Mouse (Mus musculus) CH12F3 (cell line): ENCODE measurements at regions not wholly inside any gene's neighbourhood (a gene's known extent, or its start where the extent isn't known, plus 50 kb on each side); places are given as distances from the start of the nearest gene placed in this dataset.

Experiments
- in situ Hi-C: fragments of 300-500 bp; cut with MboI; formaldehyde crosslinking; loops from 2 replicates; pipeline ENCODE4 v1.14.3; 2020; ENCODE audit warnings: low sequenced_read_pairs

DNA sequence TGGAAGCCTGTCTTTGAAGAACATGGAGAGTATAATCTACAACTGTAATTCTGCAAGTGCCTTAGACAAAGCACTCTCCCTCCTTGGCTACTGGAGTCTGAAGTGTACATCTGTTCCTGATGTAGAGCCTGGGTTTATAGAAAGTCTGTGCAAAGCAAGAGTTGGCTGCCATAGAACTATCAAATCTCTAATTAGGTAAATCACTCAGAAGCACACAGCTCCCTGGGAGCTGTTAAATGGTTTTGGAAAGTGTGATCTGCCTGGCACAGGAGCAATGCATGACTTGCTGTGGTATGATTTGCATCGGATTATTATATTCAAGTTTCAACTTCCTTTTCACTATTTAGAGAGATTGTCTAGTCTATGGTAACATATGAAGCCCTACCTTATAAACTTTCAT is 230.9 kb downstream of the Trib2 start:
- in situ Hi-C loops, result no loop called here

DNA sequence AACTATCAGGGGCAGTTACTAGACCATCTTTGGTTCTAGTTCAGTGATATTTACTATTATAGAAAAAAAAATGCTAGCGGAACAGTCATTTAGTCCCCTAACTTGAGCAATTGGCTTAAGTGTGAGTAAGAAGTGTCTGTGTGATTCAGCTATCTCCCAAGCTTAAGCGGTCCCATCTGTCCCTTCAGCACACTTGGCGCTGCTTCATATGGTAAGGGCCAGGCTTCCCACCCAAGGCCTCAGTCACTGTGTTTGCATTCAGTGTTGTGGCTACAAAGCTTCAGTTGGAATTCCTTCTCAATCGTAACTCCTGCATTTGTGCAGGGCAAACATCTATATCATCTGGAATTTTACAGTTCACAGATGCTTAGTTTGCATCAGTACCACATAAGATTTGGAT is 232.0 kb downstream of the Trib2 start:
- in situ Hi-C loops, result no loop called here

DNA sequence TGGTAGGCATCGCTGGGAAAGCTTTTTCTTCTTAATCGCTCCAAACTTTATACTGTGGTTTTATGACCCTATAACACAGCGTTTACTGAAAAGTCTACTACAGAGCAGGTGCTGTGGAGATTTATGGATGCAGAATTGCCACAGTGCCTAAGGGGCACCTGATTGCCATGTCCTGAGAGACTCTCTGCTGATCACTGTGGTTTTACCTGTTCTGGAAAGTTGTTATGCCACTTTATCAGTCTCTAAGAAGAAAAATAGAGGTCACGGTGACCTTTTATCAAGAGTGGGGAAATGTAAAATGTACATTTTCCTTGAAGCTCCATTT is 250.0 kb downstream of the Trib2 start:
- in situ Hi-C loops, result no loop called here

DNA sequence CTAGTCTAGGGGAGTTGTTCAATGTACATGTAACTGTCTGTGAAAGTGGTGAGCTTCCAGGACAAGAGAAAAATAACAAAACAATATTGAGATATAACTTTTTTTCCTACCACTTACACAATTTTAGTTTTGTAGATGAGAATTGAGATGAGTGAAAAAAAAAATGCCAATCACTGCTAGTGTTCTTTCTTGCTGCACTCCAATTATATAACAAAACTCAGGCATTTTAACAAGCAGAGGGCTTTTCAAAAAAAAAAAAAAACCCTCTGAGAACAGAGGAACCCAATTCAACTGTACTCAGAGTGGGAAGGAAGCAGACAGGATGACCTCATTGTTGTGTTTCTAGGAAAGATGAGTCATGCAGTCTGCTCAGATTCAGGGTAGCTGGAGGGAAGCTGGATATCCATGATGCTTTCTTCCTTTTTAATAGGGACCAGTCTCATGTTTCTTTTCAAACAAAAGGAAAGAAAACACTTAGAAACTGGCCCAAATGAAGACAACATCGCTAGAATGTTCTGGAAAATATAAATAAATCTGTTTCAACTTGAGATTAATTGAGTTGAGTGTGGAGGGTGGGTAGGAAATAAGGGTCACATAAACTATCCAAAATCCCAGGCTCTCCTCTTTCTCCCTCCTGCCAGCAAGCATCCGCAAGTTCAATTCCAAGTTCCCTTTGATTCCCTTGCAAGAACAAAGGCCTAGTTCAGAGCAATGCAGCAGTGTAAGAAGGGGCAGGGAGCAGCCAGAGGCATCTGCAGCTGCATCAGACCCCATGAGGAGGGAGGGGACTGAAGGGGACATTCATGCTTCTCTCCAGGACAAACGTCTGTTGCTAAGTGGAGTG is 250.6 kb downstream of the Trib2 start:
- in situ Hi-C loops, result no loop called here

DNA sequence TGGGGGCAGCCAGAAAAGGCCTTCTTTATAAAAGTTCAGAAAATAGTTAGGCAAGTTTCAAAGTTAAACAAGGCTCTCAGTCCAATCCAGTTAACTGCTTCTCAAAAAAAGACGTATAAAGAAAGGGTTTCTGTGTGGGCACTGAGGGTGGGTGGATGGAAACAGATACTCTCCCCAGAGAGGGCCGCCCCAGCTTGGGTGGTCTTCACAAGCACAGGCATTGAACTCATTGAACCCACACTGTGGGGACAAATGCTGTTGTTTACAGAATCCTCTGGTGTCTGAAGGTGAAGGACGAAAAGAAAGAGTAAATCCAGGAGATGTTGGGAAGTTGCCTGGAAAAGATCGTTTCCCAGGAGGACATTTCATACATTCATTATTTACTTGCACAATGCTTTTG is 253.9 kb downstream of the Trib2 start:
- in situ Hi-C loops, result no loop called here

DNA sequence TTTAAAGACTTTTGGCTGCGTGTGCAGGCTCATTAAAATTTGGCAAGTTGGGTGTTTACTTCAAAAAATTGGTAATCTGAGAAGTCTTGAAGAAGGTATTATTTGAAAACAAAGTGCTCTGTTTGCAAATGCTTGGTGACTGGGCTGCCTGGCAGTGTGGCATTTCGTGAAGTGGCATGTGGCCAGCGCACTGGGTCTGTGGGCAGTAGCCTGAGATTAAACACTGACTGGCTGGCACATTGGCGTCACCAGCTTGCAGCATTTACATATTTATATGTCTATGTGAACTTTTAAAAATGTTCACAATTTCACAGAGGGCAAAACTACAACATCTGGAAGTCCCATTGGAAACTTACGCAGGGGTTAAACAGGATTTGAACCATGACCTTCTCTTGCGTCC is 261.3 kb downstream of the Trib2 start:
- in situ Hi-C loops, result no loop called here

DNA sequence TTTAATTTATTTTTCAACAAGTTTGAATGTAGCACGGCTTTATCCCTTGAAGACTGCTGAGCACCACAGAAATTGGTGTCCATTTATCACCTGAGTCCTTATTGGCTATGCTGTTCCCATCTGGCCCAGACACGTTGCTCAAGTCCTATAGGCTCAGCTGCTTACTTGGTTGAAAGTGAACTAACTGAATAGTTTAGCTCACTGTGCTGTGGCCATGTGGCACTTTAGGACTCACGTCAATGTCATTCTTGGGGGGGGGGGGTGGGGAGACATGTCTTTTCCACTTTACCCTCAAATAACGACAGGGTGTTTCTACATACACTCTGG is 263.1 kb downstream of the Trib2 start:
- in situ Hi-C loops, result no loop called here

DNA sequence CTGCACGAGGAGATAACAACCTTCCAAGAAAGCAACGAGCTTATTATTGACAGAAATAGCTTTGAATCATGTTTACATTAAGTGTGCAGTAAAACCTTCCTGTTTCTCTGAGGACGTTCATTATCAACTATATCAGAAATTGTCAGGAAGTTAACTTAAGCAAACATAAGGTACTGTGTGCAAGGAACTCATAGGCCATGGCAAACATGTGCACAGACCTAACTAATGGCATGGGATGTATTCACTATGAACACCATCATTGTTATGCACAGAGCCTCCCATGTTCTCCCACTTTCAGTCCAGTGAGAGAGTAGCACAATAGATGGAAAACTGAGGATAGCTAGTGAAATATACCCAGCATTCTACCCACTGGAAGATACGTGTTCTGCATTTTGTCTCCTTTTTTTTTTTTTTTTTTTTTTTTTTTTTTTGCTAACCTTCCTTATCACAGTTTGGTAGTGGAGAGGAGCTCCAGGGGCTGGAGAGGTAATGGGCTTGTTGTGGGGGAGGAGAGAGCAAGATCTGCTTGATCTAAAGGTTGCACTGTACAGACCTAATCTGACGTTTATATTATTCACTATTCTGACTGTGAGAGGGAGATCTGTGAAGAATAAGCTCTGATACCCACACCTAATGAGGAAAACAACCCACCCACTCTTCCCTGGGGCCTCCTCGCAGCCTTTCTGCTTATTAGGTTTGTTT is 263.6 kb downstream of the Trib2 start:
- in situ Hi-C loops, result no loop called here

DNA sequence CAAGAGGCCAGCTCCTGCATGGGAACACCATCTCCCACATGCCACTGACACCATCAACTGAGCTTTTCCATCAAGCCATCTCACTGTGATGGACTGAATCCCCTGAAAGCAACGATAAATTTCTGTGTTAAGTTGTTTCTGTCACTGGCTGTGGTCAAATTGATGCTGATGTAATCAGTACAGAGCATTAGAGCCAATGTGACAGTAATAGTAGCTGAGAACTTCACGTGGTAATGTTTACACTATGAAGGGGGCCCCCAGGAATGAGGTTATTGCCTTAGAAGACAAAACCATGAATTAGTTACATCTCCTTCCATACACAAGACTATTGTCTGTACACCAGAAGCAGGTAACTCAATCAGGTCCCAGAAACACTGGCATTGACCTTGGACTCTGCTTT is 264.5 kb downstream of the Trib2 start:
- in situ Hi-C loops, result no loop called here

DNA sequence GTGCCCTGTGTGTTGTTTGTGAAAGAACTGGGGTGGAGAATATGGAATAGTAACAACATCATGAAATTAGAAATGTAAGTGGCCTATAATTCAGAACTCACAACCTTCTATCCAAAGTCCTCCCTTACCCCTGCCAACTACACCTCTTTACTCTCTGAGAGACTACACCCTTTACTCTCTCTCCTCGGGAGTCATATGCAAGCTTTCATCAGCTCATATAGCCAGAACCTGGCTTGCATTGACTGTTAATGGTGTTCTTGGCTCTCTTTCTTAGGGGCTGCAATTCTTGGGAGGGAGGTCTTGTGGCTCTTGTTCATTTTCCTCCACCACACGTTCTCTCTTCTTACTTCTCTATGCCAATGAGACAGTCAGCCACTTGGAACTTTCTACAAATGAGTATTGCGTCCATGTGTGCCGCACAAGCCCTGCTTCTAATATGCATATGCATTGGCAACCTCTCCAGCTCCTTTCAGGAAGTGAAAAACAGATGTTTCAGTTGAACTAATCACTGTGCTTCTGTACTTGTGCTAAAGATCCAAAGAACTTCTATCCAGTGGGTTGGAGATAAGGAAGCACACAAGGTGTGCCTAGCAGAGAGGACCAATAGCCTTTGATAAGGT is 265.3 kb downstream of the Trib2 start:
- in situ Hi-C loops, result no loop called here

DNA sequence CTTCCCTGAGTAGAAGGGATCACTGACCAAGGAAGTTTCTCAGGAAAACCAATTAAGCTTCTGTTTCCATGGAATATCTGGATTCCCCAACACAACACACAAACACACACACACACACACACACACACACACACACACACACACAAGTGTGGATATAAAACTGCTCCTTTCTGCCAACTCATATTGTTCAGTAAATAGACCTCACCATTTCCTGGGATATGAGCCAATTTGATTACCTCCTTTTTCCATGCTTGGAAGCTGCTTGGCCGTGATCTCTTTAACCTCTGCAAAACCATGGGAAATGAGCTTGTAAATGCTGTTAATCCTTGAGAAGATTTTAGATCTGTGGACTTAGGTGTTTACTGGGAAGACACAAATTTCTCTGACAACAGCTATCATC is 272.4 kb downstream of the Trib2 start:
- in situ Hi-C loops, result loop anchor here (25.0 kb wide), 4 partner anchors 168 to 843 kb away; no protein-coding TSS in a partner anchor

DNA sequence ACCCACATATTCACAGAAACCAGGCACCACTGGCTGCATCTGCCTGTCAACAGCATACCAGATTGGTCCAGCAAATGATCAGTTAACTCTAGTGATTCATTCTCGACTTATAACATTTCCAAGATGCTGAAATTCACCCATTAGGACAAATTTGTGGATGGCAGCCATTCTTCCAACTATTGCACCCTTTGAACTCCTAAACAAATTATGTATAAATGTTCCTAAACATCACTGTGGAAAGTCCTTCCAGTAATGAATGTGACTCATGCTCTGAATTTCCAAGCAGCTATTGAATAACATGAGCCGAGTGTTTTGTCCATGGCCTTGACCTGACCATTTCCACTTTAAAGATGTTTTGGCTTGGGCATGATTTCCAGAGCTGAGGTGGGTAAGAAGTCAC is 274.2 kb downstream of the Trib2 start:
- in situ Hi-C loops, result loop anchor here (25.0 kb wide), 4 partner anchors 170 to 845 kb away; no protein-coding TSS in a partner anchor

DNA sequence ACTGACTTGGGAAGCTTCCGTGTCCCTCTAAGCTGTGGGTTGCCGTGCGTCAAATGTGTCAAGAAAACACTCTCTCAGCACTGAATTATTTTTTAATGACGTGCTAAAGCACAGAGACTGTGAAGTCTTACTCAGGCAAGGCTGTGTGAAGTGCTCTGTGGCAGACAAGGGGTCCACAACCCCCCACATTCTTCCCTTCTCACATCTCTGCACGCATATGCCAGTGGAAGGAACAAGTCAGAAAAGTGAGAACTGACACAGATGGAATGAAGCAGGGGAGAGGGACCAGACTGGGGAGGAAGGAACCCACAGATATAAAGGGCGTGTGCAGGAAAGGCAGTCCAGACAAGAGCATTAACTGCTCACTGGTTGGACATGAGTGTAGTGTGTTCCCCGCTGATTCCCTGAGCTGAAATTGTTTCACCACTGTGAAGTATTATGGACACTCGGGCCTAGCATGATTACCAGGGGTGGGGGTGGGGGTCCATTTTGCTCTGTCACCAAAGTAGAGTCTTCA is 279.8 kb downstream of the Trib2 start:
- in situ Hi-C loops, result loop anchor here (10.0 to 25.0 kb wide), 6 partner anchors 175 to 998 kb away; partner anchors contain the start of gene Trib2

DNA sequence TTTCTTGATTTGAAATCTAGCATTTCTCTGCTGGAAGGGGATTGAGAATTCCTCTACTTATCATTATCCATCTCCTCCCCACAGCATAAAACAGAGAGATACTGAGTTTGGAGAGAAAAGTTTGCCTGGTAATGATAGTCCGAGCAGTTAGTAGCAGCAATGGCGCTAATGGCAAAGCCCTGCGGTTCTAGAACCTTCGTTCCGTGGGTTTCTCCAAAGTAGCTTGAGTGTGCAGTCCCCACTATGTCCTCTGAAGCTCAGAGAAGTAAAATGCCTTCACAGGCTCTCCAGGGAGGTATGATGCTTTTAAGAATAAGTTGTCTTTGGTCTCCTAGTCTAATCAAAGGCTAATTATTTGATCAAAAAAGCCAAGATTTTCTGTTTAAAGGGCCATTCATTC is 280.5 kb downstream of the Trib2 start:
- in situ Hi-C loops, result loop anchor here (10.0 to 25.0 kb wide), 6 partner anchors 176 to 999 kb away; partner anchors contain the start of gene Trib2

DNA sequence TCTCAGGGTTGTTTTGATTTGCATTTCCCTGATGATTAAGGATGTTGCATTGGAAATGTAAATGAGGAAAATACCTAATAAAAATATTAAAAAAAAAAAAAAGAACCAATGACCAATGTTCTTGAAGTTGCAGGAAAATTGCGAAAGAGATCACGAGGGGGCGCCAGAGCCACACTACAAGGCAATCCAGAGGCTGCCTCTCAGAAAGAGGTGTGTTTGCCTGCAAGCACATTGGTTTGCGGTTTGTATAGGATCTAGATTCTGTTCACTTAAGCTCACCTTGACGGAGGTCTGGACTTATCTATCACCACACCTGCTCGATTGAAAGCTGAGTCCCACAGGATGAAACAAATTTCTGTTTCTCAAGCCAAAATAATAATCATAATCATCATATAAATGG is 280.9 kb downstream of the Trib2 start:
- in situ Hi-C loops, result loop anchor here (10.0 to 25.0 kb wide), 6 partner anchors 176 to 999 kb away; partner anchors contain the start of gene Trib2

DNA sequence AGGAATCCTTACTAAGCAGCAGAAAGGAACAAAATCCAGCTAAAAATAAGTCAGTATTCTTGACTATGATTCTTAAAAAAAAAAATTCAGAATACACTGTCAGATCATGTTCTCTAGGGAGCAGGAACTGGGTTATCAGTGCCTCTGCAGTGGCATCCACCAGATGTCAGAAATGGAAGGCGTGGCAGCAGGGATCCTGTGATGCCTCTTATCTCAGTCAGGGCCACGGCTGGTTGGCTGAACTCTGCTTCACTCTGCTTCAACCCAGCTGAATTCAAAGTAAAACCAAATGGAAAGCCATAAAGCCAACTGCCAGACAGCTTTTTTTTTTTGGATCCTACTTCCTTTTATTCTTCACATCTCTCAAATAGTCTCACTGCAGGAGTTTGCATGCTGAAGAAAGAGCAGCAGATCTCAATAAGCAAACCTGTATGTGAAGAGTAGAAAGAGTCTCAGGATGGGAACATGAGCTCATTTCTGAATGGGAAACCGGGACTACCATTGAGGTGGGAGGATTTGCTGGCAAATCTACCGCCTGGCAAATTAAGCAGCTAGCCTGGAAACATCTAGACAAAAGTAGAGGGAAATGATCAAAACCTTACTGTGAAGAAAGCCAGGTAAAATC is 295.8 kb downstream of the Trib2 start:
- in situ Hi-C loops, result no loop called here

DNA sequence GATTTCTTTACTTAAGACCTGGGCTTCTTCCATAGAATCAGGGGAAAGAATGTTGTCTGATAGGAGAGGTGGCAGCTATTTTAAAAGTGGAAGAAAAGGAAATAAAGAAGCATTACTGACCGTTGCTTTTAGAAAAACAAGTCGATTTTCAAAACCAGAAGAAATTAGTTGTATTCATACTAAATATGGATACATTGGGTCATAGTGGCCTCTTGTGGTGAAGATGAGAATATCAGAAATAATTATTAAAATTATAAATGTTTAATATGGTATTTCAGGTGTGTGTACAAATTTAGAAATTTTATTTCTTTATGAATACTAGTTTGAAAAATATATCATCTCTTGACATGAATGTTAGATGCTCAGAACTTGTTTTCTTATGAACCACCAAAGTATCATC is 304.7 kb downstream of the Trib2 start:
- in situ Hi-C loops, result no loop called here

DNA sequence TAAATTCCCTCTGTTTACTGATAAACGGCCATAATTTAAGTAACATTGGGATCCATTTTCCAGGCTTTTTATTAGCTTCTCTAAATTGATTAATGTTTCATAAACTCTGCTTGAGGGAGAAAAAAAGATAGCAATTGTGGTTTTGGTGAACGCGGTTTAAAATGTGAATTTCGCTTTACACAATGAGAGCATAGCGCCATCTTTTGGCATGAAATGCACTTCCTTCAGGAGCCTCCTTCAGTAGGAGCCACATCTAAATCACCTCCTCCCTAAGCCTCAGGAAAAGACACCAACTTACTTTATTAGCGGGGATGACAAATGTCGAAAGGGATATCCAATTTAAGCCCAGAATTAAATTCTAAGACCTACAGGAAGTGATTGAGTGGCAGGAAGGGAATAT is 309.1 kb downstream of the Trib2 start:
- in situ Hi-C loops, result no loop called here

DNA sequence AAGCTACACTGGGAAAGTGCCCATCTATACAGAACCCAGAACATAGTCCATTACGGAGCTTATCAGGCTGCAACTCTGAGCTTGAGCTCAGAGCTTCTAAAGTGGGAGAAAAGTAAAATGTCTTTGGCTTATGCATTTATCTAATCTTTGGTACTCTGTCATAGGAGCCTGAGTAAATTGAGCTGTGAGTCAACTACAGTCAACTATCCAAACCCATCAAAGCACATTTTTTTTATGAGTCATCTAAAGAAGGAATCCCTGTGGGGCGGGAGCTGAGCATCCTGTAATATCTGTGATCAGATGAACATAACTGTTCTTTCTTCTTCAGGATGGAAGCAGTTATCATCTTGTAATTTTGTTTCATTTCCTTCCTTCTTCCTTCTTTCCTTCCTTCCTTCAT is 323.1 kb downstream of the Trib2 start:
- in situ Hi-C loops, result no loop called here

DNA sequence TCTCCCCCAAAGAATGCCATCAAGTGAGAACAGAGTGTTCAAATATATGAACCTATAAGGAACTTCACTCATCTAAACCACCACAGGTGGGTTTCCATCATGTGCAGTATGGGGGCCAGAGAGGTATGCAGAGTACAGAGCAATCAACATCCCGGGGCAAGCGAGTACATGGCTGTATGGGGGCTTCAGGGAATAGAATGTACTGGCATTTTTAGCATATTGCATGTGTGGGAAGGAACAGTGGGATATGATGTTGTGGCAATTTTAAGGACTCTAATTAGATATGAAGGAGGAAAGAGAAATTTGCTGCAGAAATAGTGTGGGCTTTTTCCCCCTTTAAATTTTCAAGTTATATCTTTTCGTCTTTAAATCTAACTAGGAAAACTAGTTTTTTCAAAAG is 344.0 kb downstream of the Trib2 start:
- in situ Hi-C loops, result no loop called here

DNA sequence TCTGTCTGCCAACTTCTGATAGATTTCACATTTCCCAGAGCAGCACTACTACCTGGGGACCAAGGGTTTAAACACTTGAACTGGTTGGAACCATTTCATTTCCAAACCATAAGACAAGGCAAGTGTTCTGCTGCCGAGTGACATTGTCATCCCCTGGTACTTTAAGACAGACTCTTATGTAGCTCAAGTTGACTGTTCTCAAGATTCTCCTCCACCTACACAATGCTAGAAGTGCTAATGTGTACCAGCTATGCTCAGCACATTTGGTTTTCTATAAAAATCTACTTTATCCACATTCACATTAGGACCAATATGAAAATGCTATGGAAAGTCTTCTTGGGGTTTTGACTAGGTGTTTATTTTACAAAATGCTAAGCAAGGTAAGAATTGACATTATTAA is 357.3 kb downstream of the Trib2 start:
- in situ Hi-C loops, result no loop called here
